Mouse (Mus musculus): Measurements from ENCODE around the gene Pyroxd1.

The Pyroxd1 gene

DNA sequence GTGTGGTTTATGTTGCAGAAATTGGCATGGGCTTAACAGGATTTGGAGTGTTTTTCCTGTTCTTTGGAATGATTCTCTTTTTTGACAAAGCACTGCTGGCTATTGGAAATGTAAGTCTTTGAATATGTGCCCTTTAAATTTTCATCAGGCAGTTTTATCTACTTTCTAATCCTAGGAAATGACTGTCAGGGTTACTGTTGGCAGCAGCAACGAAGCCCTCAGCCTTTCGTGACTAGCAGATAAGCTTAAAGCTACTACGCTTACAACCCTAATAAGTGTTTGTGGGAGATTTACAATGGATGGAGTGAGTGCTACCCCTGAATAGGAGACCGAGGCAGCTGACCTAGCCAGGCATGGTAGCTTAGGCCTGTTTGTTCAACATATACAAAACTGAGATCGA, 46.9 kb downstream of the Pyroxd1 start:
- TF ChIP-seq GATA4 (IDR thresholded peaks at IDR 0.05; ENCODE audit: insufficient replicate concordance, low read length) = no peak

DNA sequence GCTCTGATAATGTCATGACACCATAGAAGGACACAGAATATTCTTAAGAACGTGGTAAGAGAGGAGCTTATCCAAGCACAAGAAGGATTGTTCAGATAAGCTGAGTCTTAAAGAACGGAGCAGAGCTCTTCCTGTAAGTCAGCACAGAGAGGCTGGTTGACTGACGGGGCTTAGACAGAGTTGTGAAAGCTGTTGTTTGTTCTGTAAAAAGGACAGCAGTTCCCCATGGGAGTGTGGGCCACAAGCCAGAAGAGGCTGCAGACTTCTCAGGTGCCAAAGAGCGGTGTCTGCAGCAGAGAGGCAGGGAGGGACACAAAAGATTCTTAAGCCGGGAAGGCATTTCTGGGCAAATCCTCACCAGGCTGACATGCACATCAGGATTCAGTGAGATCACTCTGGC, 49.2 kb downstream of the Pyroxd1 start:
- no peak for TF ChIP-seq GATA4 (IDR thresholded peaks at IDR 0.05; ENCODE audit: insufficient replicate concordance, low read length)

DNA sequence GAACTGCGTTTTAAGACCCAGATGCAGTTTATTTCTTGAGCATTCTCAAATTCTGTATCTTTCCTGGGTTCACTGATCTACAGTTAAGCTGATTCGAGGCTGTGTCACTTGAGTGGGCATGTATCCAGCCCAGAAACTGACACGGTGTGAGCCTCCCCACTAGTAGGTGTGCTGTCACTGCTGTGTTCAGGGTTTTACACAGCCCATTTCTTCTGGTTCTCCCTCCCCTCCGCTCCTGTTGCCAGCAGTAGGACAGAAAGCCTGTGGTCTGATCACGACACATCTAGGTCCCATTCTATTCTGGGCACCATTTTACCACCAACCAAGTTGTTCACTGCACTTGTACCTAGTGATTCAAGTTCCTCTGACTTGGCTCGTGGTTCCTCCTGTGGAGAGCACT, 50.3 kb downstream of the Pyroxd1 start:
- no peak for TF ChIP-seq GATA4 (IDR thresholded peaks at IDR 0.05; ENCODE audit: insufficient replicate concordance, low read length)

DNA sequence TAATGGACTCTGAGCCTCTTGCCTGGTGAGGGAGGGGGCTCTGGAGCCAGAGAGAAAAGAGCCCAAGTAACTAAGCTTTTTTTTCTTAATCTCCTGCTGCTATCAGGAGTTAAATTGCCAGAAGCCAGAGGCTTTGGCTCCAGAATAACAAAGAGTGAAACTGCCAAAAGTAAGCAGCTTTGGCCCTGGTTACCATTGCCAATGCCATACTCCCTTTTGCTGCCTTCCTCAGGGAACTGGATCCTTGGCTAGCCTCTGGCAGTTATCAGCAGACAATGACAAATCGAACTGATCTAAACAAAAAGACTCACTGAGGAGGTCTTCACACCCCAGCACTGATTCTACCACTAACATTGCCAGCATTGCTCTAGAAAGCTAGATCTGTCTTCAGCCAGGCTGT, 65.7 kb downstream of the Pyroxd1 start:
- TF ChIP-seq GATA4 (IDR thresholded peaks at IDR 0.05; ENCODE audit: insufficient replicate concordance, low read length) = no peak

All from liver, adult (tissue).